14 mouse cellular contexts compared by ENCODE assay signal in genomic region chr13:89375526-89376474, GRCm38 (mm10).
DNase-seq lines count a peak whose midpoint lies in the region; ATAC-seq and TF ChIP-seq lines count a peak whose summit lies in the region.
"Had no signal": no experiment of that assay in that cellular context is flagged by ENCODE, and none has a peak within 500 bp of the region (broad histone marks: within the 10 kb centered on the region; RNA-seq: fewer than 3 reads in every experiment).

No protein-coding gene starts in this region.

- TF ChIP-seq CTCF in forebrain, postnatal 0 days (IDR thresholded peaks at IDR 0.05; ENCODE audit: low read depth) = no peak
- no peak for TF ChIP-seq CTCF in liver, postnatal 0 days (IDR thresholded peaks at IDR 0.05; ENCODE audit: low read depth)

- TF ChIP-seq EP300 in liver, postnatal 0 days (IDR thresholded peaks at IDR 0.05; ENCODE audit: low read depth) = no peak

- ATAC-seq in forebrain, embryonic 13.5 days = peak; percentile 24; the same call in 1 of the 2 replicates
- no peak for ATAC-seq in forebrain, postnatal 0 days
- ATAC-seq in liver, postnatal 0 days = peak; percentile 44; the same call in 1 of the 2 replicates
- ATAC-seq in granulocyte monocyte progenitor cell, adult 5-6 weeks (replicated peaks; ENCODE audit: poor library complexity, severe bottlenecking) = peak; percentile 90
- ATAC-seq: hindbrain, postnatal 0 days had no signal

- no peaks in the 10 kb centered on the region for H3K9me3 ChIP-seq in forebrain, embryonic 13.5 days (replicated peaks)
- no peaks in the 10 kb centered on the region for H3K9me3 ChIP-seq in forebrain, postnatal 0 days (ENCODE audit: low read length)
- H3K9me3 ChIP-seq in liver, postnatal 0 days (ENCODE audit: low read length) = no peaks in the 10 kb centered on the region
- H3K9me3 ChIP-seq: embryonic facial prominence, embryonic 12.5 days; heart, embryonic 13.5 days had no signal

- H3K9ac ChIP-seq in forebrain, embryonic 13.5 days = no peak overlapping the region
- H3K9ac ChIP-seq in forebrain, postnatal 0 days = no peak overlapping the region
- no peak overlapping the region for H3K9ac ChIP-seq in liver, postnatal 0 days (replicated peaks)
- H3K9ac ChIP-seq: embryonic facial prominence, embryonic 12.5 days; heart, embryonic 13.5 days had no signal

- DNase-seq in forebrain, postnatal 0 days = no peak
- DNase-seq in liver, postnatal 0 days = no peak
- no peak for DNase-seq in liver
- DNase-seq in retina, postnatal 1 day = peak; percentile 32
- DNase-seq in heart, adult 18-20 months = no peak
- DNase-seq: adrenal gland, postnatal 14 days; cerebellum, adult 2 months; gastrocnemius, postnatal 14 days; heart, postnatal 36 days had no signal

- H3K4me2 ChIP-seq in forebrain, embryonic 13.5 days = no peak overlapping the region
- H3K4me2 ChIP-seq in forebrain, postnatal 0 days (ENCODE audit: low read depth) = no peak overlapping the region
- H3K4me2 ChIP-seq in liver, postnatal 0 days (ENCODE audit: low read depth, low read length) = no peak overlapping the region
- H3K4me2 ChIP-seq: embryonic facial prominence, embryonic 12.5 days; heart, embryonic 13.5 days had no signal

- no peaks in the 10 kb centered on the region for H3K27me3 ChIP-seq in forebrain, embryonic 13.5 days
- no peaks in the 10 kb centered on the region for H3K27me3 ChIP-seq in forebrain, postnatal 0 days (ENCODE audit: insufficient read depth, low read length)
- no peaks in the 10 kb centered on the region for H3K27me3 ChIP-seq in liver, postnatal 0 days (ENCODE audit: insufficient read depth, low read length)
- H3K27me3 ChIP-seq: embryonic facial prominence, embryonic 12.5 days; heart, embryonic 13.5 days had no signal

- WGBS in forebrain, embryonic 13.5 days = 94% methylated on average over 4 of the region's 4 CpGs
- WGBS in forebrain, postnatal 0 days = 93% methylated on average over 4 of the region's 4 CpGs
- WGBS in liver, postnatal 0 days (ENCODE audit: insufficient replicate concordance) = 85% methylated on average over 4 of the region's 4 CpGs

- H3K4me3 ChIP-seq in forebrain, embryonic 13.5 days = no peak overlapping the region
- H3K4me3 ChIP-seq in forebrain, postnatal 0 days (ENCODE audit: low read depth, low read length) = no peak overlapping the region
- no peak overlapping the region for H3K4me3 ChIP-seq in liver, postnatal 0 days (ENCODE audit: low read depth, low read length)
- H3K4me3 ChIP-seq: embryonic facial prominence, embryonic 12.5 days; heart, embryonic 13.5 days had no signal

- H3K27ac ChIP-seq in forebrain, embryonic 13.5 days = no peak overlapping the region
- H3K27ac ChIP-seq in forebrain, postnatal 0 days (ENCODE audit: low read depth, low read length) = no peak overlapping the region
- H3K27ac ChIP-seq in liver, postnatal 0 days (ENCODE audit: low read depth) = no peak overlapping the region
- H3K27ac ChIP-seq: embryonic facial prominence, embryonic 12.5 days; heart, embryonic 13.5 days; hindbrain, postnatal 0 days had no signal

- no peaks in the 10 kb centered on the region for H3K36me3 ChIP-seq in forebrain, embryonic 13.5 days (ENCODE audit: poor library complexity, severe bottlenecking)
- H3K36me3 ChIP-seq in forebrain, postnatal 0 days (ENCODE audit: insufficient read depth) = no peaks in the 10 kb centered on the region
- H3K36me3 ChIP-seq in liver, postnatal 0 days (replicated peaks; ENCODE audit: insufficient read depth, low read length) = no peaks in the 10 kb centered on the region
- H3K36me3 ChIP-seq: embryonic facial prominence, embryonic 12.5 days; heart, embryonic 13.5 days had no signal

- no peaks in the 10 kb centered on the region for H3K4me1 ChIP-seq in forebrain, embryonic 13.5 days
- no peaks in the 10 kb centered on the region for H3K4me1 ChIP-seq in forebrain, postnatal 0 days (ENCODE audit: insufficient read depth)
- H3K4me1 ChIP-seq in liver, postnatal 0 days (ENCODE audit: insufficient read depth) = no peaks in the 10 kb centered on the region
- H3K4me1 ChIP-seq: embryonic facial prominence, embryonic 12.5 days; heart, embryonic 13.5 days had no signal
